Mouse (Mus musculus) lung, embryonic 14.5 days (tissue): ENCODE results near the gene Dlk2. TPM values are rescaled to one million over a fixed set of nuclear protein-coding genes. Genes with fewer than 3 reads are reported as not detected.

Source experiments
- ATAC-seq: fragments of 200-750 bp; cut with Nextera tagmentation; 2 replicates; pipeline ENCODE4 v1.8.0; 2017; ENCODE audit warnings: mild to moderate bottlenecking, moderate TSS enrichment, moderate library complexity; ENCODE audit not compliant: insufficient read depth
- DNase-seq: peaks from one replicate; pipeline ENCODE4 v3.0.0-alpha.2; 2015
- H3K27ac ChIP-seq: fragments of 300-500 bp; sonication (generic); 2 replicates; pipeline ENCODE4 v1.5.1; 2014; ENCODE audit warnings: low read depth, mild to moderate bottlenecking, moderate library complexity
- H3K27me3 ChIP-seq: fragments of 300-500 bp; sonication (generic); 2 replicates; pipeline ENCODE4 v1.6.1; 2014; ENCODE audit warnings: low read length, control low read depth; ENCODE audit not compliant: insufficient read depth
- H3K36me3 ChIP-seq: fragments of 300-500 bp; sonication (generic); 2 replicates; pipeline ENCODE4 v1.6.1; 2014; ENCODE audit warnings: control low read depth; ENCODE audit not compliant: insufficient read depth
- H3K4me1 ChIP-seq: fragments of 300-500 bp; sonication (generic); 2 replicates; pipeline ENCODE4 v1.6.1; 2014; ENCODE audit warnings: antibody characterized with exemption, control low read depth; ENCODE audit not compliant: insufficient read depth
- H3K4me2 ChIP-seq: fragments of 300-500 bp; sonication (generic); 2 replicates; pipeline ENCODE4 v1.6.1; 2014; ENCODE audit warnings: mild to moderate bottlenecking
- H3K4me3 ChIP-seq: fragments of 300-500 bp; sonication (generic); 2 replicates; pipeline ENCODE4 v1.5.1; 2014; ENCODE audit warnings: low read depth, low read length
- H3K9ac ChIP-seq: fragments of 300-500 bp; sonication (generic); 2 replicates; pipeline ENCODE4 v1.6.1; 2014
- H3K9me3 ChIP-seq: fragments of 300-500 bp; sonication (generic); 2 replicates; pipeline ENCODE4 v1.6.1; 2016; ENCODE audit warnings: low read depth, low read length, control low read depth
- CTCF ChIP-seq: IDR thresholded peaks from 2 replicates; pipeline ENCODE4 v1.5.1; 2016; ENCODE audit warnings: antibody characterized with exemption, low read depth
- WGBS: fragments of 180-500 bp; shearing (Covaris S2); extraction: QIAGEN DNeasy Blood & Tissue Kit; methylation state at CpG from one replicate; pipeline ENCODE4 v1.1.7; 2014; 5-methylcytosine and 5-hydroxymethylcytosine counted together
- polyA plus RNA-seq: library from polyadenylated mRNA; unstranded; fragments of >200 nt; fragmentation: Nextera tagmentation; extraction: Ambion mirVana; gene quantifications from 2 replicates; pipeline ENCODE4 v1.2.1, GENCODE M21; 2014

The Dlk2 gene
- polyA plus RNA-seq, 1 experiment from 2014 or later = 0.38 TPM

GRCm38 (mm10) chr17:46266986-46267385 lies 30.2 kb upstream of the Dlk2 start:
- 51% methylated on average over 6 of the region's 6 CpGs for WGBS
- H3K4me1 ChIP-seq = no peaks in the 10 kb centered on the region
- H3K4me2 ChIP-seq = no peak overlapping the region
- H3K27me3 ChIP-seq = no peaks in the 10 kb centered on the region
- DNase-seq (no peak), ATAC-seq (no peak)
- no peak overlapping the region for H3K9ac ChIP-seq
- no peak overlapping the region for H3K27ac ChIP-seq
- no peaks in the 10 kb centered on the region for H3K9me3 ChIP-seq
- TF ChIP-seq CTCF = no peak
- no peak overlapping the region for H3K4me3 ChIP-seq
- peaks cover 92% of the 10 kb centered on the region for H3K36me3 ChIP-seq

- Histone ChIP-seq H3K4me1 (no peaks in the 10 kb centered on the region), H3K9me3 (no peaks in the 10 kb centered on the region), H3K4me2 (no peak overlapping the region), H3K27me3 (no peaks in the 10 kb centered on the region), H3K9ac (no peak overlapping the region), H3K36me3 (peaks cover 90% of the 10 kb centered on the region), H3K4me3 (no peak overlapping the region), H3K27ac (no peak overlapping the region)
- DNase-seq (no peak), ATAC-seq (no peak)
- no peak for TF ChIP-seq CTCF
- 82% methylated on average over 7 of the region's 7 CpGs for WGBS
Observed at GRCm38 (mm10) chr17:46267511-46267910, 29.7 kb upstream of the Dlk2 start.

- no peak overlapping the region for H3K4me2 ChIP-seq
- no peak for TF ChIP-seq CTCF
- no peak overlapping the region for H3K27ac ChIP-seq
- H3K9ac ChIP-seq = no peak overlapping the region
- H3K36me3 ChIP-seq = peaks cover 89% of the 10 kb centered on the region
- H3K4me1 ChIP-seq = no peaks in the 10 kb centered on the region
- WGBS = 74% methylated on average over 10 of the region's 10 CpGs
- H3K27me3 ChIP-seq = no peaks in the 10 kb centered on the region
- H3K9me3 ChIP-seq = no peaks in the 10 kb centered on the region
- ATAC-seq (no peak), DNase-seq (no peak)
- H3K4me3 ChIP-seq = no peak overlapping the region
Observed at GRCm38 (mm10) chr17:46268026-46268720, 29.0 kb upstream of the Dlk2 start.

GRCm38 (mm10) chr17:46269771-46270534 lies 27.3 kb upstream of the Dlk2 start:
- H3K9me3 ChIP-seq = no peaks in the 10 kb centered on the region
- H3K27ac ChIP-seq = no peak overlapping the region; the same call in 1 of the 2 replicates
- TF ChIP-seq CTCF = no peak
- peaks cover 87% of the 10 kb centered on the region for H3K36me3 ChIP-seq
- DNase-seq = no peak
- no peak overlapping the region for H3K4me2 ChIP-seq
- H3K4me1 ChIP-seq = no peaks in the 10 kb centered on the region
- H3K4me3 ChIP-seq = no peak overlapping the region
- 72% methylated on average over 19 of the region's 19 CpGs for WGBS
- peak overlapping the region; percentile 13; the same call in 1 of the 2 replicates for H3K9ac ChIP-seq
- no peak for ATAC-seq
- no peaks in the 10 kb centered on the region for H3K27me3 ChIP-seq

- Histone ChIP-seq H3K4me2 (no peak overlapping the region), H3K9ac (no peak overlapping the region), H3K27ac (no peak overlapping the region), H3K4me3 (no peak overlapping the region), H3K27me3 (no peaks in the 10 kb centered on the region), H3K4me1 (no peaks in the 10 kb centered on the region), H3K36me3 (peaks cover 73% of the 10 kb centered on the region), H3K9me3 (no peaks in the 10 kb centered on the region)
- no peak for TF ChIP-seq CTCF
- DNase-seq = no peak
- ATAC-seq = no peak
- WGBS = 86% methylated on average over 2 of the region's 2 CpGs
Observed at GRCm38 (mm10) chr17:46272058-46272457, 25.2 kb upstream of the Dlk2 start.

- Histone ChIP-seq H3K27ac (no peak overlapping the region), H3K9ac (no peak overlapping the region), H3K9me3 (no peaks in the 10 kb centered on the region), H3K4me1 (no peaks in the 10 kb centered on the region), H3K27me3 (no peaks in the 10 kb centered on the region), H3K4me3 (no peak overlapping the region), H3K4me2 (no peak overlapping the region), H3K36me3 (peaks cover 73% of the 10 kb centered on the region)
- no peak for DNase-seq
- 79% methylated on average over 5 of the region's 5 CpGs for WGBS
- no peak for TF ChIP-seq CTCF
- no peak for ATAC-seq
Observed at GRCm38 (mm10) chr17:46272675-46273074, 24.5 kb upstream of the Dlk2 start.

GRCm38 (mm10) chr17:46273803-46274236 lies 23.4 kb upstream of the Dlk2 start:
- Histone ChIP-seq H3K9ac (no peak overlapping the region), H3K4me2 (no peak overlapping the region), H3K27ac (no peak overlapping the region), H3K4me1 (no peaks in the 10 kb centered on the region), H3K27me3 (no peaks in the 10 kb centered on the region), H3K4me3 (no peak overlapping the region), H3K36me3 (peaks cover 75% of the 10 kb centered on the region), H3K9me3 (no peaks in the 10 kb centered on the region)
- ATAC-seq = no peak
- 75% methylated on average over 1 of the region's 1 CpGs for WGBS
- no peak for DNase-seq
- TF ChIP-seq CTCF = no peak
